16 mouse cellular contexts compared by ENCODE assay signal in genomic region chr6:49360420-49360819, GRCm38 (mm10). TPM values are rescaled to one million over a fixed set of nuclear protein-coding genes. Genes with fewer than 3 reads are reported as not detected.
DNase-seq lines count a peak whose midpoint lies in the region; ATAC-seq and TF ChIP-seq lines count a peak whose summit lies in the region.
"Had no signal": no experiment of that assay in that cellular context is flagged by ENCODE, and none has a peak within 500 bp of the region (broad histone marks: within the 10 kb centered on the region; RNA-seq: fewer than 3 reads in every experiment).

No protein-coding gene starts in this region.

- no peak overlapping the region for H3K4me2 ChIP-seq in lung, postnatal 0 days (replicated peaks; ENCODE audit: low read depth, low read length)
- H3K4me2 ChIP-seq: forebrain, embryonic 12.5 days; liver, embryonic 15.5 days had no signal

- H3K4me3 ChIP-seq in lung, postnatal 0 days (ENCODE audit: low read depth, low read length), result no peak overlapping the region
- H3K4me3 ChIP-seq: forebrain, embryonic 12.5 days; liver, embryonic 15.5 days; megakaryocyte, embryonic 14.5 days had no signal

- ATAC-seq in frontal cortex, adult (ENCODE audit: low TSS enrichment), result peak; percentile 73
- no peak for ATAC-seq in lung, postnatal 0 days
- peak; percentile 70 for ATAC-seq in megakaryocyte progenitor cell, adult 5-6 weeks (replicated peaks; ENCODE audit: poor library complexity)

- H3K36me3 ChIP-seq in lung, postnatal 0 days (ENCODE audit: insufficient read depth, low read length), result no peaks in the 10 kb centered on the region
- H3K36me3 ChIP-seq: forebrain, embryonic 12.5 days; liver, embryonic 15.5 days had no signal

- no peak for TF ChIP-seq EP300 in lung, postnatal 0 days (IDR thresholded peaks at IDR 0.05)

- no peaks in the 10 kb centered on the region for H3K27me3 ChIP-seq in lung, postnatal 0 days (replicated peaks; ENCODE audit: insufficient read depth, low read length)
- H3K27me3 ChIP-seq: forebrain, embryonic 12.5 days; liver, embryonic 15.5 days had no signal

- H3K9me3 ChIP-seq in lung, postnatal 0 days (ENCODE audit: low read length), result no peaks in the 10 kb centered on the region
- H3K9me3 ChIP-seq: forebrain, embryonic 12.5 days; liver, embryonic 15.5 days; megakaryocyte, embryonic 14.5 days had no signal

- no peak overlapping the region for H3K9ac ChIP-seq in lung, postnatal 0 days (replicated peaks; ENCODE audit: low read depth)
- H3K9ac ChIP-seq: forebrain, embryonic 12.5 days; liver, embryonic 15.5 days had no signal

- H3K27ac ChIP-seq in lung, postnatal 0 days (ENCODE audit: low read length), result no peak overlapping the region
- H3K27ac ChIP-seq: forebrain, embryonic 12.5 days; liver, embryonic 15.5 days had no signal

- peak; percentile 48 for TF ChIP-seq CTCF in lung, postnatal 0 days (IDR thresholded peaks at IDR 0.05)

- no peak for DNase-seq in frontal cortex, postnatal 10 days (ENCODE audit: low spot score in 2 of 2)
- DNase-seq in lung, postnatal 0 days (ENCODE audit: low spot score), result peak; percentile 38
- no peak for DNase-seq in lung, postnatal 4 days
- peak; percentile 44 for DNase-seq in ES-CJ7 (ENCODE audit: low read depth, low spot score)
- no peak for DNase-seq in layer of hippocampus, postnatal 36 days
- DNase-seq in embryo, embryonic 10 days (ENCODE audit: low spot score), result no peak
- DNase-seq: gastrocnemius, postnatal 36 days; left cerebral cortex, postnatal 4 days; right cerebral cortex, postnatal 14 days had no signal

- H3K4me1 ChIP-seq in lung, postnatal 0 days (ENCODE audit: insufficient read depth, low read depth, low read length), result no peaks in the 10 kb centered on the region
- H3K4me1 ChIP-seq: forebrain, embryonic 12.5 days; liver, embryonic 15.5 days; megakaryocyte, embryonic 14.5 days had no signal

RNA-seq across cellular contexts. Expression of gene Fam221a, which starts 7.1 kb away (rescaled TPM):
- 17.0 and 20.5 TPM in 2 replicates for polyA plus RNA-seq in lung, postnatal 0 days (2015; fragmentation: Nextera tagmentation; extraction: Ambion mirVana)
- 7.7 and 13.8 TPM in 2 replicates for total RNA-seq in megakaryocyte progenitor cell, adult 5-6 weeks (2015)
- total RNA-seq in megakaryocyte progenitor cell, adult 5-6 weeks (2017), result 2.4 and 2.9 TPM in 2 replicates
- total RNA-seq in layer of hippocampus, postnatal 36 days (2021), result 1 to 10 TPM in 1 of 2 experiments, under 1 TPM in 1; 1.00 to 1.0 TPM

RNA-seq across cellular contexts. Expression of gene Stk31, which starts 35.0 kb away (rescaled TPM):
- not detected in 2 replicates for polyA plus RNA-seq in lung, postnatal 0 days (2015; fragmentation: Nextera tagmentation; extraction: Ambion mirVana)
- not detected in 2 replicates for total RNA-seq in megakaryocyte progenitor cell, adult 5-6 weeks (2015)
- total RNA-seq in megakaryocyte progenitor cell, adult 5-6 weeks (2017), result not detected in 2 replicates
- total RNA-seq in layer of hippocampus, postnatal 36 days (2021), result 1 to 10 TPM; 1.5 to 1.9 TPM
- polyA plus RNA-seq: large intestine, adult 2 months; neural tube, embryonic 11.5 days had no signal

RNA-seq across cellular contexts. Expression of gene Ccdc126, which starts 41.3 kb away (rescaled TPM):
- 14.8 and 15.4 TPM in 2 replicates for polyA plus RNA-seq in lung, postnatal 0 days (2015; fragmentation: Nextera tagmentation; extraction: Ambion mirVana)
- total RNA-seq in megakaryocyte progenitor cell, adult 5-6 weeks (2015), result 3.4 and 5.5 TPM in 2 replicates
- 3.9 and 6.7 TPM in 2 replicates for total RNA-seq in megakaryocyte progenitor cell, adult 5-6 weeks (2017)
- 10 to 100 TPM; 10.4 to 12.6 TPM for total RNA-seq in layer of hippocampus, postnatal 36 days (2021)

Comparison
In these comparisons a context has a peak if more than half of its experiments do, and no peak if none do; other contexts are left out.
1. DNase-seq: peak in lung, postnatal 0 days (single experiment) and ES-CJ7 (single experiment); none in frontal cortex, postnatal 10 days (0 of 2), lung, postnatal 4 days (0 of 2), layer of hippocampus, postnatal 36 days (0 of 2) and embryo, embryonic 10 days (single experiment).